Mouse (Mus musculus) liver, embryonic 13.5 days (tissue): ENCODE results near the gene Sdc4. TPM values are rescaled to one million over a fixed set of nuclear protein-coding genes. Genes with fewer than 3 reads are reported as not detected.
A peak's percentile ranks its signal among the peaks of the same experiment; 100 is the strongest.

Source experiments
- ATAC-seq: fragments of 200-750 bp; cut with Nextera tagmentation; 2 replicates; pipeline ENCODE4 v1.8.0; 2017; ENCODE audit warnings: low read depth, mild to moderate bottlenecking, moderate number of reproducible peaks, moderate library complexity
- DNase-seq: peaks from one replicate; pipeline ENCODE4 v3.0.0; 2022
- H3K27ac ChIP-seq: fragments of 300-500 bp; sonication (generic); 2 replicates; pipeline ENCODE4 v1.5.1; 2015; ENCODE audit warnings: moderate library complexity, mild to moderate bottlenecking, inconsistent platforms
- H3K27me3 ChIP-seq: fragments of 300-500 bp; sonication (generic); 2 replicates; pipeline ENCODE4 v1.6.1; 2015; ENCODE audit warnings: mild to moderate bottlenecking, inconsistent platforms
- H3K36me3 ChIP-seq: fragments of 300-500 bp; sonication (generic); 2 replicates; pipeline ENCODE4 v1.6.1; 2015; ENCODE audit warnings: mild to moderate bottlenecking, inconsistent platforms
- H3K4me1 ChIP-seq: fragments of 300-500 bp; sonication (generic); replicated peaks from 2 replicates; pipeline ENCODE4 v1.6.1; 2015; ENCODE audit warnings: inconsistent platforms
- H3K4me2 ChIP-seq: fragments of 300-500 bp; sonication (generic); 2 replicates; pipeline ENCODE4 v1.6.1; 2015; ENCODE audit warnings: inconsistent platforms, mild to moderate bottlenecking, moderate library complexity
- H3K4me3 ChIP-seq: fragments of 300-500 bp; sonication (generic); replicated peaks from 2 replicates; pipeline ENCODE4 v1.5.1; 2015; ENCODE audit warnings: mild to moderate bottlenecking, inconsistent platforms
- H3K9ac ChIP-seq: fragments of 300-500 bp; sonication (generic); 2 replicates; pipeline ENCODE4 v1.6.1; 2015; ENCODE audit warnings: mild to moderate bottlenecking, inconsistent platforms
- H3K9me3 ChIP-seq: fragments of 300-500 bp; sonication (generic); replicated peaks from 2 replicates; pipeline ENCODE4 v1.6.1; 2016; ENCODE audit warnings: inconsistent platforms
- WGBS: fragments of 180-500 bp; shearing (Covaris S2); methylation state at CpG from one replicate; pipeline ENCODE4 v1.1.7; 2015; ENCODE audit not compliant: insufficient replicate concordance; 5-methylcytosine and 5-hydroxymethylcytosine counted together
- polyA plus RNA-seq: library from polyadenylated mRNA; unstranded; fragments of >200 nt; fragmentation: Nextera tagmentation; extraction: Ambion mirVana; gene quantifications from 2 replicates; pipeline ENCODE4 v1.2.1, GENCODE M21; 2015

Sdc4 gene
- polyA plus RNA-seq, 1 experiment from 2014 or later, result 33.6 TPM

- H3K27me3 ChIP-seq, result peaks cover 28% of the 10 kb centered on the region
- no peak overlapping the region for H3K27ac ChIP-seq
- 76% methylated on average over 7 of the region's 7 CpGs for WGBS
- no peaks in the 10 kb centered on the region for H3K36me3 ChIP-seq
- DNase-seq (no peak), ATAC-seq (no peak)
- H3K9me3 ChIP-seq, result peaks cover 10% of the 10 kb centered on the region; the same call in 1 of the 2 replicates
- H3K4me2 ChIP-seq, result no peak overlapping the region
- H3K9ac ChIP-seq, result no peak overlapping the region
- no peak overlapping the region for H3K4me3 ChIP-seq
- no peaks in the 10 kb centered on the region for H3K4me1 ChIP-seq
These were observed 47.6 kb downstream of the Sdc4 start for GRCm38 (mm10) chr2:164396076-164396475.

- Histone ChIP-seq H3K27me3 (peaks cover 32% of the 10 kb centered on the region), H3K4me3 (no peak overlapping the region), H3K27ac (no peak overlapping the region), H3K9ac (no peak overlapping the region), H3K4me1 (peaks cover 3% of the 10 kb centered on the region; the same call in 1 of the 2 replicates), H3K9me3 (peaks cover 10% of the 10 kb centered on the region; the same call in 1 of the 2 replicates), H3K4me2 (no peak overlapping the region), H3K36me3 (no peaks in the 10 kb centered on the region)
- DNase-seq (no peak), ATAC-seq (no peak)
- WGBS, result 56% methylated on average over 29 of the region's 29 CpGs
These were observed 50.6 kb downstream of the Sdc4 start for GRCm38 (mm10) chr2:164393126-164393525.

GRCm38 (mm10) chr2:164389499-164389898 lies 54.2 kb downstream of the Sdc4 start:
- H3K9ac ChIP-seq, result peak overlapping the region; percentile 39; the same call in 1 of the 2 replicates
- ATAC-seq, result no peak
- H3K4me3 ChIP-seq, result peak overlapping the region; percentile 45
- peaks cover 49% of the 10 kb centered on the region for H3K27me3 ChIP-seq
- peak overlapping the region; percentile 58 for H3K4me2 ChIP-seq
- H3K9me3 ChIP-seq, result no peaks in the 10 kb centered on the region; the same call in 1 of the 2 replicates
- DNase-seq, result peak; percentile 41
- under 1% methylated on average over 30 of the region's 30 CpGs for WGBS
- H3K27ac ChIP-seq, result no peak overlapping the region
- peaks cover 3% of the 10 kb centered on the region; the same call in 1 of the 2 replicates for H3K4me1 ChIP-seq
- no peaks in the 10 kb centered on the region for H3K36me3 ChIP-seq

- Histone ChIP-seq H3K9me3 (no peaks in the 10 kb centered on the region; the same call in 1 of the 2 replicates), H3K4me3 (peak within 1 kb of the TSS; percentile 45), H3K9ac (peak within 1 kb of the TSS; percentile 39; the same call in 1 of the 2 replicates), H3K27ac (no peak within 1 kb of the TSS), H3K4me2 (peak within 1 kb of the TSS; percentile 58), H3K4me1 (peaks cover 3% of the 10 kb centered on the region; the same call in 1 of the 2 replicates), H3K36me3 (no peaks in the 10 kb centered on the region), H3K27me3 (peaks cover 49% of the 10 kb centered on the region)
- ATAC-seq, result no peak
- WGBS, result 2% methylated on average over 17 of the region's 17 CpGs
- no peak for DNase-seq
These were observed 54.7 kb downstream of the Sdc4 start, which contains the start of gene Slpi for GRCm38 (mm10) chr2:164389020-164389419. TSS of gene Slpi (minus strand) at chr2:164389095.

- Histone ChIP-seq H3K9ac (no peak overlapping the region), H3K9me3 (no peaks in the 10 kb centered on the region), H3K4me3 (no peak overlapping the region), H3K27me3 (peaks cover 49% of the 10 kb centered on the region), H3K27ac (no peak overlapping the region), H3K4me2 (no peak overlapping the region), H3K4me1 (peaks cover 3% of the 10 kb centered on the region; the same call in 1 of the 2 replicates), H3K36me3 (no peaks in the 10 kb centered on the region)
- 6% methylated on average over 8 of the region's 8 CpGs for WGBS
- ATAC-seq, result no peak
- DNase-seq, result no peak
These were observed 56.7 kb downstream of the Sdc4 start for GRCm38 (mm10) chr2:164386953-164387352.

GRCm38 (mm10) chr2:164385927-164386763 lies 57.5 kb downstream of the Sdc4 start:
- no peak for ATAC-seq

GRCm38 (mm10) chr2:164383656-164384399 lies 59.9 kb downstream of the Sdc4 start:
- Histone ChIP-seq H3K27me3 (peaks cover 26% of the 10 kb centered on the region), H3K4me3 (no peak overlapping the region), H3K9ac (no peak overlapping the region), H3K36me3 (no peaks in the 10 kb centered on the region), H3K27ac (no peak overlapping the region), H3K4me1 (no peaks in the 10 kb centered on the region), H3K9me3 (no peaks in the 10 kb centered on the region), H3K4me2 (no peak overlapping the region)
- DNase-seq (no peak), ATAC-seq (no peak)
- WGBS, result 47% methylated on average over 11 of the region's 11 CpGs

More at GRCm38 (mm10) chr2:164385927-164386763, 57.5 kb downstream of the Sdc4 start:
- Histone ChIP-seq H3K27ac (no peak overlapping the region), H3K4me3 (no peak overlapping the region), H3K4me1 (peaks cover 3% of the 10 kb centered on the region; the same call in 1 of the 2 replicates), H3K9me3 (no peaks in the 10 kb centered on the region), H3K36me3 (no peaks in the 10 kb centered on the region), H3K27me3 (peaks cover 48% of the 10 kb centered on the region), H3K4me2 (no peak overlapping the region), H3K9ac (no peak overlapping the region)
- DNase-seq, result no peak
- 23% methylated on average over 18 of the region's 18 CpGs for WGBS

- no peak overlapping the region for H3K4me3 ChIP-seq
- ATAC-seq, result no peak
- H3K4me1 ChIP-seq, result no peaks in the 10 kb centered on the region
These were observed 60.7 kb downstream of the Sdc4 start for GRCm38 (mm10) chr2:164382971-164383370.

GRCm38 (mm10) chr2:164381726-164382125 lies 62.0 kb downstream of the Sdc4 start:
- H3K4me2 ChIP-seq, result no peak overlapping the region
- no peaks in the 10 kb centered on the region for H3K9me3 ChIP-seq
- H3K27ac ChIP-seq, result no peak overlapping the region
- H3K27me3 ChIP-seq, result 0 out of 2 replicates have a peak, but pooled peaks cover 7% of the 10 kb centered on the region
- 65% methylated on average over 8 of the region's 8 CpGs for WGBS
- no peaks in the 10 kb centered on the region for H3K4me1 ChIP-seq
- no peak overlapping the region for H3K4me3 ChIP-seq
- ATAC-seq (no peak), DNase-seq (no peak)
- no peaks in the 10 kb centered on the region for H3K36me3 ChIP-seq
- H3K9ac ChIP-seq, result no peak overlapping the region

More at GRCm38 (mm10) chr2:164382971-164383370, 60.7 kb downstream of the Sdc4 start:
- Histone ChIP-seq H3K27me3 (peaks cover 18% of the 10 kb centered on the region), H3K27ac (no peak overlapping the region), H3K9ac (no peak overlapping the region), H3K36me3 (no peaks in the 10 kb centered on the region), H3K4me2 (no peak overlapping the region), H3K9me3 (no peaks in the 10 kb centered on the region)
- 49% methylated on average over 3 of the region's 3 CpGs for WGBS
- DNase-seq, result no peak

GRCm38 (mm10) chr2:164377478-164378426 lies 65.9 kb downstream of the Sdc4 start:
- ATAC-seq, result no peak
- Histone ChIP-seq H3K4me2 (no peak overlapping the region), H3K9ac (no peak overlapping the region), H3K4me1 (no peaks in the 10 kb centered on the region), H3K27me3 (no peaks in the 10 kb centered on the region), H3K4me3 (no peak overlapping the region), H3K9me3 (no peaks in the 10 kb centered on the region), H3K36me3 (no peaks in the 10 kb centered on the region), H3K27ac (no peak overlapping the region)
- WGBS, result 69% methylated on average over 15 of the region's 15 CpGs
- no peak for DNase-seq
